Mouse (Mus musculus) erythroblast, embryonic 14.5 days (primary cell): Measurements from ENCODE around the gene Macf1. TPM values are rescaled to one million over a fixed set of nuclear protein-coding genes. Genes with fewer than 3 reads are reported as not detected.

ENCODE experiments used
- H3K27me3 ChIP-seq: 2 replicates; pipeline ENCODE4 v1.6.1; 2012; ENCODE audit warnings: inconsistent platforms; ENCODE audit not compliant: control insufficient read depth
- H3K36me3 ChIP-seq: 2 replicates; pipeline ENCODE4 v1.6.1; 2012; ENCODE audit warnings: mild to moderate bottlenecking, inconsistent platforms; ENCODE audit not compliant: control insufficient read depth
- H3K4me1 ChIP-seq: 2 replicates; pipeline ENCODE4 v1.6.1; 2012; ENCODE audit warnings: inconsistent platforms; ENCODE audit not compliant: control insufficient read depth
- H3K4me3 ChIP-seq: replicated peaks from 2 replicates; pipeline ENCODE3; 2012; ENCODE audit warnings: moderate library complexity, mild to moderate bottlenecking, inconsistent platforms
- H3K9me3 ChIP-seq: 2 replicates; pipeline ENCODE4 v1.6.1; 2012; ENCODE audit warnings: low read length, inconsistent platforms, mixed read lengths; ENCODE audit not compliant: control insufficient read depth
- GATA1 ChIP-seq: IDR thresholded peaks from 2 replicates; pipeline ENCODE4 v1.6.1; 2012; ENCODE audit warnings: low read length, inconsistent platforms, mixed read lengths
- TAL1 ChIP-seq: IDR thresholded peaks from 3 replicates; pipeline ENCODE4 v1.6.1; 2012; ENCODE audit warnings: low read length, inconsistent platforms, mixed read lengths
- polyA plus RNA-seq: library from polyadenylated mRNA; stranded (reverse); fragments of >175 nt; gene quantifications from 2 replicates; pipeline ENCODE4 v1.2.3, GENCODE M21; 2012

Gene Macf1
- polyA plus RNA-seq, 1 experiment: 5.5 TPM

DNA sequence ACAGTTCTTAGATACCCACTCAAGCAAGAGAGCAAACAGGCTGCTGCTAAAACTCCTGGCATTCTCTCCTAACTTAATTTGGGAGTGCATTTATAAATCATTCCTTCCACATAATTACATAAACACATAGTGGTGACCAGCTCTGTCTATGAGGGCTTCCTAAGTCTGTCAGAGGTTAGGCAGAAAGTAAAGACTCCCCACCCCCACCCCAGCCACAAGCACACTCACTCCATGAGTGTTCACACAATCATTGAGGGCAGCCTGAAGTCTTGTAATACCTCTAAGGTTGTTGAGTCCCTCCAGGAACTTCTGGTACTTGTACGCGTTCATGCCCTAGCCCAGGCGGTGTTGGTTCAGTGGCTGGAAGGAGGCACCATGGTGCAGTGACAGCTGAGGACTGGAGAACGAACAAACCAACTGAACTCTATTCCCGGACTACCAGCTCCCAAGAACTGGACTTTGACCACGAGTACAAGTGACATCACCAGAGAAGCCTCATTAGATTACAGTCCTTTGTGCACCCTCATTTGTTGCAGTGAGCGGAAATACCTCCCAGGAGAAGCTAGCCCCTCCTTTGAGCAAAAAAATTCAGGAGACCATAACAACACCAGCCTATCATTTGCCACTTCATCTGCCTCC, 70.7 kb downstream of the Macf1 start:
- Histone ChIP-seq H3K4me1 (peaks cover 2% of the 10 kb centered on the region), H3K27me3 (no peaks in the 10 kb centered on the region), H3K4me3 (peak overlapping the region; percentile 30), H3K36me3 (no peaks in the 10 kb centered on the region), H3K9me3 (no peaks in the 10 kb centered on the region)
- no peak for TF ChIP-seq GATA1
- no peak for TF ChIP-seq TAL1

- peaks cover 3% of the 10 kb centered on the region for H3K9me3 ChIP-seq
- H3K36me3 ChIP-seq: no peaks in the 10 kb centered on the region
- no peaks in the 10 kb centered on the region for H3K27me3 ChIP-seq
- TF ChIP-seq TAL1: no peak
- TF ChIP-seq GATA1: no peak
- no peak overlapping the region for H3K4me3 ChIP-seq
- H3K4me1 ChIP-seq: peaks cover 2% of the 10 kb centered on the region; the same call in 1 of the 2 replicates
Observed at GRCm38 (mm10) chr4:123611940-123612339, 72.2 kb downstream of the Macf1 start.

- peaks cover 2% of the 10 kb centered on the region; the same call in 1 of the 2 replicates for H3K4me1 ChIP-seq
- no peaks in the 10 kb centered on the region for H3K27me3 ChIP-seq
- no peak for TF ChIP-seq GATA1
- H3K9me3 ChIP-seq: peaks cover 3% of the 10 kb centered on the region
- H3K36me3 ChIP-seq: no peaks in the 10 kb centered on the region
- H3K4me3 ChIP-seq: no peak overlapping the region
Observed at GRCm38 (mm10) chr4:123611241-123611640, 72.9 kb downstream of the Macf1 start.

DNA sequence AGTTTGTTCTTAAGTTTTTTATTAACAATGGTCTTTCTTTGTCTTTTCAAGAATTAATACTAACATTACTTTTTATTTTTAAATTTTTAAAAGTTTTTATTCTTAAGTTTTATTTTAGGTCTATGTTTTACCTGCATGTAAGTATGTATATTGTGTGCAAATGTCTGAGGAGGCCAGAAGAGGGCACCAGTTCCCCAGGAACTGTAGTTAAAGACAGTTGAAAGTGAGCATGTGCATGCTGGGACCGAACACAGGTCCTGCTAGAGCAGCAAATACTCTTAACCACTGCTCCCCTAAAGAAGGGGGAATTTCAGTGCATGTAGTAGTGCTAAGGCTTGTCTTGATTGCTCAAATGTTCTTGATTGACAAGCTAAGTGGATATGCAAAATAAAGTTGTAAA, 77.0 kb downstream of the Macf1 start:
- H3K36me3 ChIP-seq: no peaks in the 10 kb centered on the region
- H3K9me3 ChIP-seq: peaks cover 3% of the 10 kb centered on the region
- no peaks in the 10 kb centered on the region for H3K4me1 ChIP-seq
- no peaks in the 10 kb centered on the region for H3K27me3 ChIP-seq
- TF ChIP-seq GATA1: no peak
- no peak for TF ChIP-seq TAL1
- H3K4me3 ChIP-seq: no peak overlapping the region

- H3K4me1 ChIP-seq: no peaks in the 10 kb centered on the region
- no peaks in the 10 kb centered on the region for H3K27me3 ChIP-seq
- H3K4me3 ChIP-seq: no peak overlapping the region
- no peak for TF ChIP-seq TAL1
- TF ChIP-seq GATA1: no peak
- H3K36me3 ChIP-seq: no peaks in the 10 kb centered on the region
- peaks cover 3% of the 10 kb centered on the region for H3K9me3 ChIP-seq
Observed at GRCm38 (mm10) chr4:123605948-123606347, 78.2 kb downstream of the Macf1 start.

GRCm38 (mm10) chr4:123605309-123605708, 78.9 kb downstream of the Macf1 start:
- Histone ChIP-seq H3K4me3 (no peak overlapping the region), H3K9me3 (peaks cover 3% of the 10 kb centered on the region), H3K4me1 (no peaks in the 10 kb centered on the region), H3K36me3 (no peaks in the 10 kb centered on the region), H3K27me3 (no peaks in the 10 kb centered on the region)
- no peak for TF ChIP-seq TAL1
- TF ChIP-seq GATA1: no peak

DNA sequence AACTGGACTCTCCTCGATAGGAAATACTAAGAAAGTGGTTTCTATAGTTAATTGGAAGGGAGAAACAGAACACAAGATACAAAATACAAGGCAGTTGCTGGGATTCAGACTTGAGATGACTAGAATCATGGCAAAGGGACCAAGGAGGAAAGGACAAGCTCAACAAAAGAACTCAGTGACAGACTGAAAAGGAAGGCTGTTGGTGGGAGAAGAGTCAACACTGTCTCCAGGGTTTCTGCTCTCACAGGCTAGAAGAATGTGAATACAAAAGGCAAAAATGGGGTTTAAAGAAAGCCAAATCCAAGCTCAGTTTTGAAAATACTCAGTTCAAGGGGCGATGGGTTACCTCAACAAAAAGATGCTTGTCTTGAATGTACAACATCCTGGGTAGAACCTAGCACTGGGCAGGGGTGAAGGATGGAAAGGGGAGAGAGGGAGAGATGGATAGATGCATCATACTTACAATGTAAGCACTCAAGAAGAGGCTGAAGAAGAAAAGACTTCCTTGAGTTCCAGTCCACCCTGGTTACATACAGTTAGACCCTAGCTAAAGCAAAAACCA, 81.4 kb downstream of the Macf1 start:
- TF ChIP-seq GATA1 (no peak), TAL1 (no peak)
- peaks cover 3% of the 10 kb centered on the region for H3K9me3 ChIP-seq
- H3K4me3 ChIP-seq: no peak overlapping the region
- H3K4me1 ChIP-seq: no peaks in the 10 kb centered on the region
- H3K36me3 ChIP-seq: no peaks in the 10 kb centered on the region
- H3K27me3 ChIP-seq: no peaks in the 10 kb centered on the region

- no peaks in the 10 kb centered on the region for H3K9me3 ChIP-seq
- H3K36me3 ChIP-seq: no peaks in the 10 kb centered on the region
- H3K4me1 ChIP-seq: no peaks in the 10 kb centered on the region
- no peak overlapping the region for H3K4me3 ChIP-seq
- no peaks in the 10 kb centered on the region for H3K27me3 ChIP-seq
- TF ChIP-seq GATA1: no peak
- no peak for TF ChIP-seq TAL1
Observed at GRCm38 (mm10) chr4:123601036-123601435, 83.1 kb downstream of the Macf1 start.

DNA sequence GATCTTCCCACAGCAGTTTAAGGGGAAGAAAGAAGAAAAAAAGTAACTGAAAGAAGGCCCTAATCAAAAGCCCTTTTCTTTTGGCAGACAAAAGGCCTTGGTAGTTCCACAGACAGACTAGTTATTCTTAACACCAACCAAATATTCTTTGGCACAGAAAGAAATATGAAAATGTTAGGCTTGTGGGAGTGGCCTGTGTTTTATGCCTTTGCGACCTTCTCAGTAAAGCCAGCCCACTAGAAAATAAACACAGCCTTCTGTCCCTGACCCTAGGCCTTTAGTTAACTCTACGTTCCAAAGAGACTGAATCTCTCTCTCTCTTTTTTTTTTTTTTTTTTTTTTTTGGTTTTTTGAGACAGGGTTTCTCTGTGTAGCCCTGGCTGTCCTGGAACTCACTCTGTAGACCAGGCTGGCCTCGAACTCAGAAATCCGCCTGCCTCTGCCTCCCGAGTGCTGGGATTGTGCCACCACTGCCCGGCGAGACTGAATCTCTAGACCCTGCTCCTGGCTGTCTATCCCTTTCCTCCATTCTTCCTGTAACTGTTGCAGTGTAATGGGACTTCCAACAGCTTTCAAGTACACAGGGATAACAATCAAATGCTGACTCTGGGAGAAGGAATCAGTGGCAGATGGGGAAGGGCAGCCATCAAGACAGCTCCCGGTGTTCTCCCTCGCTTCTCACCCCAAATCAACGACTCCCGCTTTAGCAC, 85.5 kb downstream of the Macf1 start:
- no peaks in the 10 kb centered on the region for H3K36me3 ChIP-seq
- TF ChIP-seq GATA1 (no peak), TAL1 (no peak)
- H3K27me3 ChIP-seq: no peaks in the 10 kb centered on the region
- H3K4me1 ChIP-seq: no peaks in the 10 kb centered on the region
- H3K4me3 ChIP-seq: no peak overlapping the region
- no peaks in the 10 kb centered on the region for H3K9me3 ChIP-seq
